Mouse (Mus musculus): ENCODE data around the gene Gtsf1l. TPM values are rescaled to one million over a fixed set of nuclear protein-coding genes. Genes with fewer than 3 reads are reported as not detected.

Gene Gtsf1l
- polyA plus RNA-seq, 1 experiment from 2014 or later, result not detected

GRCm38 (mm10) chr2:163099919-163100318 lies 12.3 kb upstream of the Gtsf1l start:
- H3K4me1 ChIP-seq (replicated peaks; ENCODE audit: control insufficient read depth, insufficient read depth, low read length), result peaks cover 5% of the 10 kb centered on the region; the same call in 1 of the 2 replicates

GRCm38 (mm10) chr2:163095784-163096183 lies 8.1 kb upstream of the Gtsf1l start:
- no peaks in the 10 kb centered on the region for H3K27me3 ChIP-seq (ENCODE audit: control insufficient read depth, insufficient read depth, low read length)
- 68% methylated on average over 3 of the region's 3 CpGs for WGBS

More at GRCm38 (mm10) chr2:163099919-163100318, 12.3 kb upstream of the Gtsf1l start:
- H3K4me2 ChIP-seq (ENCODE audit: low read depth, low read length, severe bottlenecking), result no peak overlapping the region
- no peaks in the 10 kb centered on the region for H3K36me3 ChIP-seq (ENCODE audit: control insufficient read depth, insufficient read depth, low read length)
- H3K27ac ChIP-seq (ENCODE audit: low read depth, low read length), result no peak overlapping the region
- no peak overlapping the region for H3K4me3 ChIP-seq (ENCODE audit: low read depth, low read length)
- H3K9ac ChIP-seq (ENCODE audit: low read length), result no peak overlapping the region
- H3K27me3 ChIP-seq (ENCODE audit: control insufficient read depth, insufficient read depth, low read length), result no peaks in the 10 kb centered on the region
- WGBS, result 58% methylated on average over 8 of the region's 8 CpGs
- DNase-seq (ENCODE audit: low spot score) (no peak), ATAC-seq (replicated peaks; ENCODE audit: low FRiP score) (no peak)
- no peaks in the 10 kb centered on the region for H3K9me3 ChIP-seq (ENCODE audit: control insufficient read depth, low read length)

GRCm38 (mm10) chr2:163094909-163095308 lies 7.3 kb upstream of the Gtsf1l start:
- Histone ChIP-seq H3K4me3 (ENCODE audit: low read depth, low read length) (no peak overlapping the region), H3K27ac (ENCODE audit: low read depth, low read length) (no peak overlapping the region), H3K9ac (ENCODE audit: low read length) (no peak overlapping the region), H3K4me2 (ENCODE audit: low read depth, low read length, severe bottlenecking) (no peak overlapping the region), H3K4me1 (replicated peaks; ENCODE audit: control insufficient read depth, insufficient read depth, low read length) (0 out of 2 replicates have a peak, but pooled peaks cover 2% of the 10 kb centered on the region), H3K9me3 (ENCODE audit: control insufficient read depth, low read length) (no peaks in the 10 kb centered on the region), H3K27me3 (ENCODE audit: control insufficient read depth, insufficient read depth, low read length) (no peaks in the 10 kb centered on the region), H3K36me3 (ENCODE audit: control insufficient read depth, insufficient read depth, low read length) (no peaks in the 10 kb centered on the region)
- ATAC-seq (replicated peaks; ENCODE audit: low FRiP score) (no peak), DNase-seq (ENCODE audit: low spot score) (no peak)
- WGBS, result 93% methylated on average over 10 of the region's 10 CpGs

More at GRCm38 (mm10) chr2:163095784-163096183, 8.1 kb upstream of the Gtsf1l start:
- H3K4me1 ChIP-seq (replicated peaks; ENCODE audit: control insufficient read depth, insufficient read depth, low read length), result 0 out of 2 replicates have a peak, but pooled peaks cover 2% of the 10 kb centered on the region
- ATAC-seq (replicated peaks; ENCODE audit: low FRiP score) (no peak), DNase-seq (ENCODE audit: low spot score) (no peak)
- H3K36me3 ChIP-seq (ENCODE audit: control insufficient read depth, insufficient read depth, low read length), result no peaks in the 10 kb centered on the region
- H3K27ac ChIP-seq (ENCODE audit: low read depth, low read length), result no peak overlapping the region
- H3K4me2 ChIP-seq (ENCODE audit: low read depth, low read length, severe bottlenecking), result no peak overlapping the region
- no peak overlapping the region for H3K9ac ChIP-seq (ENCODE audit: low read length)
- H3K4me3 ChIP-seq (ENCODE audit: low read depth, low read length), result no peak overlapping the region
- no peaks in the 10 kb centered on the region for H3K9me3 ChIP-seq (ENCODE audit: control insufficient read depth, low read length)

- Histone ChIP-seq H3K9me3 (ENCODE audit: control insufficient read depth, low read length) (no peaks in the 10 kb centered on the region), H3K36me3 (ENCODE audit: control insufficient read depth, insufficient read depth, low read length) (no peaks in the 10 kb centered on the region), H3K9ac (ENCODE audit: low read length) (no peak overlapping the region), H3K27me3 (ENCODE audit: control insufficient read depth, insufficient read depth, low read length) (no peaks in the 10 kb centered on the region), H3K27ac (ENCODE audit: low read depth, low read length) (no peak overlapping the region), H3K4me1 (replicated peaks; ENCODE audit: control insufficient read depth, insufficient read depth, low read length) (no peaks in the 10 kb centered on the region), H3K4me2 (ENCODE audit: low read depth, low read length, severe bottlenecking) (no peak overlapping the region), H3K4me3 (ENCODE audit: low read depth, low read length) (no peak overlapping the region)
- ATAC-seq (replicated peaks; ENCODE audit: low FRiP score) (no peak), DNase-seq (ENCODE audit: low spot score) (no peak)
- WGBS, result 80% methylated on average over 5 of the region's 5 CpGs
These were observed 1.9 kb upstream of the Gtsf1l start for GRCm38 (mm10) chr2:163089475-163090123.

GRCm38 (mm10) chr2:163086561-163086960 lies 1.1 kb downstream of the Gtsf1l start:
- no peak overlapping the region for H3K4me3 ChIP-seq (ENCODE audit: low read depth, low read length)
- 92% methylated on average over 8 of the region's 8 CpGs for WGBS
- H3K9me3 ChIP-seq (ENCODE audit: control insufficient read depth, low read length), result no peaks in the 10 kb centered on the region
- ATAC-seq (replicated peaks; ENCODE audit: low FRiP score), result no peak
- H3K4me2 ChIP-seq (ENCODE audit: low read depth, low read length, severe bottlenecking), result no peak overlapping the region
- no peak overlapping the region for H3K27ac ChIP-seq (ENCODE audit: low read depth, low read length)
- no peak for DNase-seq (ENCODE audit: low spot score)
- no peaks in the 10 kb centered on the region for H3K4me1 ChIP-seq (replicated peaks; ENCODE audit: control insufficient read depth, insufficient read depth, low read length)
- no peak overlapping the region for H3K9ac ChIP-seq (ENCODE audit: low read length)
- H3K36me3 ChIP-seq (ENCODE audit: control insufficient read depth, insufficient read depth, low read length), result no peaks in the 10 kb centered on the region
- H3K27me3 ChIP-seq (ENCODE audit: control insufficient read depth, insufficient read depth, low read length), result no peaks in the 10 kb centered on the region

GRCm38 (mm10) chr2:163085047-163085446 lies 2.6 kb downstream of the Gtsf1l start:
- H3K9ac ChIP-seq (ENCODE audit: low read length), result no peak overlapping the region
- WGBS, result 87% methylated on average over 6 of the region's 6 CpGs
- no peak for ATAC-seq (replicated peaks; ENCODE audit: low FRiP score)
- no peak overlapping the region for H3K27ac ChIP-seq (ENCODE audit: low read depth, low read length)
- no peaks in the 10 kb centered on the region for H3K27me3 ChIP-seq (ENCODE audit: control insufficient read depth, insufficient read depth, low read length)
- H3K4me1 ChIP-seq (replicated peaks; ENCODE audit: control insufficient read depth, insufficient read depth, low read length), result no peaks in the 10 kb centered on the region
- no peaks in the 10 kb centered on the region for H3K36me3 ChIP-seq (ENCODE audit: control insufficient read depth, insufficient read depth, low read length)
- no peaks in the 10 kb centered on the region for H3K9me3 ChIP-seq (ENCODE audit: control insufficient read depth, low read length)
- no peak overlapping the region for H3K4me3 ChIP-seq (ENCODE audit: low read depth, low read length)
- no peak overlapping the region for H3K4me2 ChIP-seq (ENCODE audit: low read depth, low read length, severe bottlenecking)
- DNase-seq (ENCODE audit: low spot score), result no peak

GRCm38 (mm10) chr2:163084519-163084918 lies 3.1 kb downstream of the Gtsf1l start:
- H3K4me1 ChIP-seq (replicated peaks; ENCODE audit: control insufficient read depth, insufficient read depth, low read length), result no peaks in the 10 kb centered on the region
- no peaks in the 10 kb centered on the region for H3K9me3 ChIP-seq (ENCODE audit: control insufficient read depth, low read length)
- no peaks in the 10 kb centered on the region; the same call in 1 of the 2 replicates for H3K36me3 ChIP-seq (ENCODE audit: control insufficient read depth, insufficient read depth, low read length)
- no peak overlapping the region for H3K4me3 ChIP-seq (ENCODE audit: low read depth, low read length)
- ATAC-seq (replicated peaks; ENCODE audit: low FRiP score) (no peak), DNase-seq (ENCODE audit: low spot score) (no peak)
- WGBS, result 92% methylated on average over 3 of the region's 3 CpGs
- no peak overlapping the region for H3K27ac ChIP-seq (ENCODE audit: low read depth, low read length)
- no peak overlapping the region for H3K9ac ChIP-seq (ENCODE audit: low read length)
- no peaks in the 10 kb centered on the region for H3K27me3 ChIP-seq (ENCODE audit: control insufficient read depth, insufficient read depth, low read length)
- H3K4me2 ChIP-seq (ENCODE audit: low read depth, low read length, severe bottlenecking), result no peak overlapping the region

- no peak overlapping the region for H3K9ac ChIP-seq (ENCODE audit: low read length)
- no peaks in the 10 kb centered on the region for H3K27me3 ChIP-seq (ENCODE audit: control insufficient read depth, insufficient read depth, low read length)
- no peaks in the 10 kb centered on the region for H3K4me1 ChIP-seq (replicated peaks; ENCODE audit: control insufficient read depth, insufficient read depth, low read length)
- H3K9me3 ChIP-seq (ENCODE audit: control insufficient read depth, low read length), result no peaks in the 10 kb centered on the region
- ATAC-seq (replicated peaks; ENCODE audit: low FRiP score) (no peak), DNase-seq (ENCODE audit: low spot score) (no peak)
- no peak overlapping the region for H3K27ac ChIP-seq (ENCODE audit: low read depth, low read length)
- no peak overlapping the region for H3K4me3 ChIP-seq (ENCODE audit: low read depth, low read length)
- no peaks in the 10 kb centered on the region; the same call in 1 of the 2 replicates for H3K36me3 ChIP-seq (ENCODE audit: control insufficient read depth, insufficient read depth, low read length)
- 91% methylated on average over 5 of the region's 5 CpGs for WGBS
- no peak overlapping the region for H3K4me2 ChIP-seq (ENCODE audit: low read depth, low read length, severe bottlenecking)
These were observed 5.1 kb downstream of the Gtsf1l start for GRCm38 (mm10) chr2:163082591-163082990.

GRCm38 (mm10) chr2:163079041-163079440 lies 8.6 kb downstream of the Gtsf1l start:
- DNase-seq (ENCODE audit: low spot score) (no peak), ATAC-seq (replicated peaks; ENCODE audit: low FRiP score) (no peak)
- no peak overlapping the region for H3K4me2 ChIP-seq (ENCODE audit: low read depth, low read length, severe bottlenecking)
- H3K4me3 ChIP-seq (ENCODE audit: low read depth, low read length), result no peak overlapping the region
- no peak overlapping the region for H3K9ac ChIP-seq (ENCODE audit: low read length)
- H3K36me3 ChIP-seq (ENCODE audit: control insufficient read depth, insufficient read depth, low read length), result no peaks in the 10 kb centered on the region; the same call in 1 of the 2 replicates
- H3K27me3 ChIP-seq (ENCODE audit: control insufficient read depth, insufficient read depth, low read length), result no peaks in the 10 kb centered on the region
- no peak overlapping the region for H3K27ac ChIP-seq (ENCODE audit: low read depth, low read length)
- no peaks in the 10 kb centered on the region for H3K9me3 ChIP-seq (ENCODE audit: control insufficient read depth, low read length)
- 92% methylated on average over 4 of the region's 4 CpGs for WGBS
- H3K4me1 ChIP-seq (replicated peaks; ENCODE audit: control insufficient read depth, insufficient read depth, low read length), result no peaks in the 10 kb centered on the region

Measured in forebrain, embryonic 11.5 days (tissue).